Mouse (Mus musculus) granulocyte monocyte progenitor cell, adult 5-6 weeks (primary cell): Measurements from ENCODE around the gene Dedd. TPM values are rescaled to one million over a fixed set of nuclear protein-coding genes. Genes with fewer than 3 reads are reported as not detected.
"Not testable (repeated sequence)": the region's sequence is repeated elsewhere in the genome, so short reads cannot be mapped to it uniquely, and the experiment has no call there.

Experiments used
- ATAC-seq: replicated peaks from 2 replicates; pipeline ENCODE4 v1.8.0; 2016; ENCODE audit warnings: mild to moderate bottlenecking, moderate TSS enrichment, inconsistent platforms; ENCODE audit not compliant: poor library complexity, severe bottlenecking
- total RNA-seq, 2 experiments: library from RNA; stranded (forward) in 1 of 2; stranded (reverse) in 1 of 2; fragments of 200-712, 200-1000 nt in 1 of 2; fragments of >200 nt in 1 of 2; fragmentation: Nextera tagmentation in 1 of 2; gene quantifications; 2 replicates each; pipeline ENCODE4 v1.2.3; 2014 to 2017

Gene Dedd
- total RNA-seq, 2 experiments from 2014 or later: 12.9 to 17.1 TPM

DNA sequence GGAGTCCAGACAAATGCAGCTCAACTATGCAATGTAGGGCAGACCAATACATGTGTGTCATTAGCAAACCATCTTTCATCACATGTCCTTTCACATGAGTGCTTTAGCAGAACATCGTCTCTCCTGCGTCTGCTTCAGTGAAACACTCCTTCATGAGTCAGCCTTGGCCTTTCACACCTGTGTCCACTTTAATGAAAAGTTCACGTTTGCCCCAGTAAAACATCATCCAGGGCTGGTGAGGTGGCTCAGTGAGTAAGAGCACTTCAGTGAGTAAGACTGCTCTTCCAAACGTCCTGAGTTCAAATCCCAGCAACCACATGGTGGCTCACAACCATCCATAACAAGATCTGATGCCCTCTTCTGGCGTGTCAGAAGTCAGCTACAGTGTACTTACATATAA, 22.8 kb upstream of the Dedd start:
- not testable (repeated sequence) for ATAC-seq

GRCm38 (mm10) chr1:171309321-171309720, 19.6 kb upstream of the Dedd start:
- no peak for ATAC-seq

DNA sequence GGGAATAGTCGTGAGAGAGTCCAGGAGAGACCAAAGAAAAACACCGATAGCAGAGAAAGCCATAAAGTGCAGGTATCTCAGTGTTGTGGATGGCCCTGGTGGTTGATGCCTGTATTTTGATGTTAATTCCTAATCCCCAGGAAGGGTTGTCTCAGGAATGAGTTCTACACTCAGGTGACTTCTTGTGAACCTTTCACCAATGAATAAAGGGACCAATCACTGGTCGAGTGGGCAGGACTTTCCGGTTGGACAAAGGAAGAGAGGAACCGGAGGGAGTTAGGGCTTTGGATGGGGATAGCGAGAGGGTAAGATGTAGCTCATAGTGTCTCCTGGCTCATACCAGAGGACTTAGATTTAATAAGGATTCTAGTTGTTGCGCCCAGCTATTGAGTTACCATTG, 9.2 kb upstream of the Dedd start:
- ATAC-seq: no peak

DNA sequence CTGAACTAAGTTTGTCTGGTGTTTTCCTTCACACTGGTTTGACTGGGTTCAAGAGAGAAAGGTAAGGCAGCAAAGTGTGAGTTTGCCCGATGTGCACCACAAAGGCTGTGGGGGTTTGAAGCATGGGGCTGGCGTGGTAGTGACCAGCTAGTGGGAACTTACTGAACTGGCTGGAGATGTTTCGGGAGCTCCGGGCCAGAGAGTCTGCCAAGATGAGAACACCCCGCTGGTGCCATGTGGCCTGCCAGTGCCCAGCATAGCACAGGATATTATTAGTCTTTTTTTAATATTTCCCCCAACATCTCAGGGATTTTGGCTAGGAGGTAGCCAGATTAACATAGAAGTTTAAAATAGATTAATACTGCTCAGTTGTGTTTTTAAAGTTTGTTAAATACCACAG, 8.8 kb upstream of the Dedd start:
- no peak for ATAC-seq

DNA sequence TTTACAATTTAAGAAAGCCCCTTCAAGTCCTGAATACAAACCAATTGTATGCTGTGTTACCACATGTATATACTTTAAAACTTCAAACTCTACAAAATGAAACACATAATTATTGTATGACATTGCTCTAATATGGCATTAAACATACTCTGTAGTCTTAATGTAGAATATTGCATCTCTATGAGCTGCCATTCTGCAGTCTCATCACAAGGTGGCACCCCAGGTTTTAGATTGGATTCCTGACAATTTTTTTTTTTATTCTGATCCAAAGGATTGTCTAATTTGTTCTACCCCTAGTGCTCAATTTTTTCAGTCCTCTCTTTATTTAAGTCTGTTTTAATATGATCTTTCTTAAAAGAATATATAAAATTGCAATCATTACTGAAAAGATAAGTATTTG, 7.5 kb upstream of the Dedd start:
- ATAC-seq: peak; percentile 63

DNA sequence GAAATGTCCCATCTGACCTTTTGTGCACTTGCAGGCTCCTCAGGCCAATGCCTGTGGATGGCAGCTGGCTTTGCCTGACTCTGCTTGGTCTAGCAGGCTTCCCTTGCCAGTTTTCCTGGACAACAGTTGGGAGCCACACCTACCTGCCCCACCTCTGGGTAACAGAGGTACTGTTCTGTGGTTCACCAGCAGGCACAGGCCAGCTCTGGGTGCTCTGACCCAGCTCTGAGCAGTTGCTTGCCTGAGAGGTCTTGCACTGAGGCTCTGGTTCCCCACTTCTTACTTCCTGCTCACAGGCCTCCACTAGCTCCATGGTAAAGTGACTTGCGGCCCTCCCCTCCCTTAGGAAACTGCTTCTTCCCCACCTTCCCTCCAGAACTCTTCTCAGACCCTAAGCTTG, 6.9 kb upstream of the Dedd start:
- peak; percentile 48 for ATAC-seq

- ATAC-seq: no peak
These were observed 3.4 kb upstream of the Dedd start for GRCm38 (mm10) chr1:171325571-171325970.

GRCm38 (mm10) chr1:171326588-171326987, 2.4 kb upstream of the Dedd start:
- peak; percentile 21; the same call in 1 of the 2 replicates for ATAC-seq

GRCm38 (mm10) chr1:171328244-171328643, 701 bp upstream of the Dedd start:
- no peak for ATAC-seq

GRCm38 (mm10) chr1:171329433-171330215, 679 bp downstream of the Dedd start:
- ATAC-seq: peak; percentile 57

DNA sequence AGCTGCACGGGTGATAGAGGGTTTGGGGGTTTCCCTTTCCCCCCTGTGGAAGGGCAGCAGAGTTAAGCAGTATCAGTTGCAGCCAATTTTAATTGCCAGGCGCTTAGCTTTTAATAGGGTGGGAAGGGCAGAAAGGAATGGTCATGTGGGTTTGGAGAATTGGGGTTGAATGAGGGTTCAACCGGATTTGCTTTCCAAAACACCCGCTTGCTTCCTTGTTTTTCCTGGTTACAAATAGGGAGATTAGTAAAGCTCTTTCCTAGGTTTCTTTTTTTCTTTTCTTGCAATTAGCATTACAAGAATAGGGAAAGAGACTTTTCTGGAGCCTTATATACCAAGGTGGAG, 1.2 kb downstream of the Dedd start:
- no peak for ATAC-seq

- ATAC-seq: no peak
These were observed 13.6 kb downstream of the Dedd start for GRCm38 (mm10) chr1:171342262-171343207.

- ATAC-seq: no peak
These were observed 15.2 kb downstream of the Dedd start for GRCm38 (mm10) chr1:171343922-171344677.

DNA sequence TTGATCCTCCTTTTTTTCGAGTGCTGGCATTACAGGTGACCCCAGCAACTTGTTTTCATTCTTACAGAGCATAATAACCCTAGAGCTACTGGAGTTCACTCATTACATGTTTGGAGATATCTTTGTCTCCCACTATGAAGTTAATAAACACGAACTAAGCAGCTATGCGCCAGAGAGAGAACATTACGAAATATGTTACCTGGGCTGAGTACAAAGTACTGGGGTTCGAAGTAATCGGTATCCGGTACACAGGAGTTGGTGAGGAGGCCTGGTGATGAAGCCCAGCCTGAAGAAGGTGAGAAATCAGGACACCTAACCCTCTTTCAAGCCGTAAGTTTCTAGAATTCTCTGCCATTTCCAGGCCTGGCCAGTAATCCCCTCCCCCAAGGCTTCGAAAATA, 15.8 kb downstream of the Dedd start:
- no peak for ATAC-seq

- ATAC-seq: peak; percentile 98
These were observed 16.5 kb downstream of the Dedd start, which contains the start of the genes Nit1 and Pfdn2 for GRCm38 (mm10) chr1:171345225-171346094. TSS of gene Nit1 (minus strand) at chr1:171345646. TSS of gene Pfdn2 (plus strand) at chr1:171345670.

DNA sequence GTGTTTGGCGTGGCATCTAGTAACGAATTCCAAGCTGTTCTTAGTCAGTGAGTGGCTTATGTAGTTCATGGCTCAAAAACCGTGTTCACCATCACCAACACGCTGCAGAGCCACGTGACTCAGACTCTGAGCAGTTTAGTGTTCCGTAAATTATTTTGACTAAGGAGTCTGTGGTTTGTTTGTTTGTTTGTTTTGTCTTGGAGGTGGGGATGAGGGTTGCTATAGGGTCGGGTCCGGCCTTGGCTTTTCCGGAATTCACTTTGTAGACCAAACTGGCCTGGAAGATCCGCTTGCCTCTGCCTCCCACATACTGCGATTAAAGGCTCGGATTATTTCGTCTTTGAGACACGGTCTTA, 17.1 kb downstream of the Dedd start:
- peak; percentile 23 for ATAC-seq

GRCm38 (mm10) chr1:171348665-171349064, 19.7 kb downstream of the Dedd start:
- ATAC-seq: no peak

DNA sequence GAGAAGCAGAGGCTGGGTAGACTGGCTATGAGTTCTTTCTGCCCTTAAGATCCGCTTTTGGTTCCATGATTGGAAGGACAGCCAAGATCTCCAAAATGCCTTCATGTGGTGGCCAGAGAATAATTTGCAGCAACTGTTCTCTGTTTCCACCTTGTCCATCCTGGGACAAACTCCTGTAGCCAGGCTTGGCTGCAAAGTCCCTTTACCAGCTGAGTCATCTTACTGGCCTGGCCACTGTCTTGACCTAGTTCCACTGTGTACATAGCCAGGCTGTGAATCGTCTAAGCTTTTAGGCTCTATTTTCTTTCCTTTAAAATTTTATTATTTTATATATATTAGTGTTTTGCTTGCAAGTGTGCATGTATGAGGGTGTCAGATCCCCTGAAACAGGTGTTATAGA, 20.3 kb downstream of the Dedd start:
- no peak for ATAC-seq

DNA sequence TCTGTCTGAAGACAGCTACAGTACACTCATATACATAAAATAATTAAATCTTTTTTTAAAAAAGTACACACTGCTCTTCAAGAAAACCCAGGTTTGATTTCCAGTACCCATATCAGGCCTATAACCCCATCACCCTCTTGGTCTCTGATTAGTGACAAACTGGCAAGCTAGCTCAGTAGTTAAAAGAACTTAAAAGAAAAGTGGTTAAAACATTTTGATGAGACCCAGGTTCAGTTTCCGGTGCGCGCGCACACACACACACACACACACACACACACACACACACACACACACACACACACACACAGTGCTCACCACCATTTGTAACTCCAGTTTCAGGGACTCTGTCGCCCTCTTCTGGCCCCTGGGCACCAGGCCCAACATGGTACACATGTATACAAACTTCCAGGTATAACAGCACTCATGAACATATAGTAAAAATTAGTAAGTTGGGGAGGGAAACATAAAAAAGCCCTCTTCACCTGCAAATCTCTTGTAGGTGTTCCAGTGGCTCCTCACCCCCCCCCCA, 26.9 kb downstream of the Dedd start:
- 0 out of 2 replicates have a peak, but pooled peaks have one; percentile 15 for ATAC-seq
